Mouse (Mus musculus) megakaryocyte-erythroid progenitor cell, adult 5-6 weeks (primary cell): Measurements from ENCODE around the gene Ndufs8. TPM values are rescaled to one million over a fixed set of nuclear protein-coding genes. Genes with fewer than 3 reads are reported as not detected.

Source experiments
- ATAC-seq: replicated peaks from 2 replicates; pipeline ENCODE4 v1.8.0; 2016; ENCODE audit warnings: mild to moderate bottlenecking, inconsistent platforms; ENCODE audit not compliant: severe bottlenecking, poor library complexity, low FRiP score, low TSS enrichment
- total RNA-seq, 2 experiments: library from RNA; stranded (forward) in 1 of 2; stranded (reverse) in 1 of 2; fragments of 200-1000, 215-1000 nt in 1 of 2; fragments of >200 nt in 1 of 2; fragmentation: Nextera tagmentation in 1 of 2; gene quantifications; 2 replicates each; pipeline ENCODE4 v1.2.3; 2014 to 2017

Gene Ndufs8
- total RNA-seq, 2 experiments from 2014 or later = 59.0 to 218 TPM

GRCm38 (mm10) chr19:3907876-3908660 is 4.5 kb downstream of the Ndufs8 start:
- no peak for ATAC-seq

GRCm38 (mm10) chr19:3906795-3907786 is 5.5 kb downstream of the Ndufs8 start, which contains the start of gene Tcirg1:
Tcirg1 (minus strand) TSS chr19:3907133.
- peak; percentile 62 for ATAC-seq

- peak; percentile 6 for ATAC-seq
These were observed 6.2 kb downstream of the Ndufs8 start for GRCm38 (mm10) chr19:3906326-3906725.

GRCm38 (mm10) chr19:3905261-3905969 is 7.2 kb downstream of the Ndufs8 start:
- ATAC-seq = no peak

- no peak for ATAC-seq
These were observed 8.3 kb downstream of the Ndufs8 start for GRCm38 (mm10) chr19:3904363-3904675.

GRCm38 (mm10) chr19:3903648-3904362 is 8.8 kb downstream of the Ndufs8 start:
- ATAC-seq = no peak

- no peak for ATAC-seq
These were observed 9.6 kb downstream of the Ndufs8 start for GRCm38 (mm10) chr19:3902966-3903365.

GRCm38 (mm10) chr19:3899618-3900017 is 13.0 kb downstream of the Ndufs8 start:
- no peak for ATAC-seq

GRCm38 (mm10) chr19:3898952-3899351 is 13.6 kb downstream of the Ndufs8 start:
- ATAC-seq = no peak

- no peak for ATAC-seq
These were observed 15.0 kb downstream of the Ndufs8 start for GRCm38 (mm10) chr19:3897557-3897956.

GRCm38 (mm10) chr19:3896208-3896607 is 16.4 kb downstream of the Ndufs8 start:
- no peak for ATAC-seq

GRCm38 (mm10) chr19:3895171-3895631 is 17.4 kb downstream of the Ndufs8 start:
- no peak for ATAC-seq

GRCm38 (mm10) chr19:3894294-3894693 is 18.3 kb downstream of the Ndufs8 start:
- ATAC-seq = no peak

- ATAC-seq = no peak
These were observed 18.9 kb downstream of the Ndufs8 start for GRCm38 (mm10) chr19:3893545-3894116.

- ATAC-seq = 0 out of 2 replicates have a peak, but pooled peaks have one; percentile 47
These were observed 22.4 kb downstream of the Ndufs8 start for GRCm38 (mm10) chr19:3890181-3890580.

GRCm38 (mm10) chr19:3889096-3889495 is 23.5 kb downstream of the Ndufs8 start:
- ATAC-seq = no peak

- ATAC-seq = no peak
These were observed 28.1 kb downstream of the Ndufs8 start for GRCm38 (mm10) chr19:3884325-3884990.

- ATAC-seq = no peak
These were observed 30.4 kb downstream of the Ndufs8 start for GRCm38 (mm10) chr19:3882214-3882613.
